ENCODE assay signal across 17 mouse cellular contexts in genomic region chr16:12807351-12807871, GRCm38 (mm10).
"Had no signal": no experiment of that assay in that cellular context is flagged by ENCODE, and none has a peak within 500 bp of the region (broad histone marks: within the 10 kb centered on the region; RNA-seq: fewer than 3 reads in every experiment).

No protein-coding gene starts in this region.

- H3K4me1 ChIP-seq: liver, embryonic 12.5 days; liver, embryonic 15.5 days; lung, embryonic 15.5 days had no signal

- H3K27me3 ChIP-seq: liver, embryonic 12.5 days; liver, embryonic 15.5 days; lung, embryonic 15.5 days had no signal

- ATAC-seq: intestine, embryonic 16.5 days; liver, embryonic 12.5 days had no signal

- H3K27ac ChIP-seq: left cerebral cortex, adult 2 months; liver, embryonic 12.5 days; liver, embryonic 15.5 days; lung, embryonic 15.5 days had no signal

- H3K9ac ChIP-seq: liver, embryonic 12.5 days; liver, embryonic 15.5 days; lung, embryonic 15.5 days had no signal

- H3K9me3 ChIP-seq: liver, embryonic 12.5 days; liver, embryonic 15.5 days; lung, embryonic 15.5 days had no signal

- DNase-seq: kidney, adult 18-20 months; kidney, adult 9 months; kidney, postnatal 14 days; kidney, postnatal 4 days; liver; lung, adult 18-20 months; lung, postnatal 14 days; lung, postnatal 4 days; midbrain, embryonic 14.5 days; thymus, adult 18-20 months; thymus, postnatal 4 days had no signal

- H3K4me3 ChIP-seq: left cerebral cortex, adult 2 months; liver, embryonic 12.5 days; liver, embryonic 15.5 days; lung, embryonic 15.5 days had no signal

- H3K4me2 ChIP-seq: liver, embryonic 12.5 days; liver, embryonic 15.5 days; lung, embryonic 15.5 days; midbrain, embryonic 11.5 days had no signal

- H3K36me3 ChIP-seq: liver, embryonic 12.5 days; liver, embryonic 15.5 days; lung, embryonic 15.5 days had no signal
